Mouse (Mus musculus): ENCODE measurements around the gene Zfp14.

GRCm38 (mm10) chr7:30090092-30090969, 39.2 kb upstream of the Zfp14 start, which contains the start of the genes Gm26920 and Zfp566:
- TF ChIP-seq TCF12 (IDR thresholded peaks at IDR 0.05; ENCODE audit: low read depth, low read length) (0 out of 2 replicates have a peak, but pooled peaks have one; percentile 45), CTCF (IDR thresholded peaks at IDR 0.05 in 2 of 3, conservative IDR thresholded peaks at IDR 0.05 in 1 of 3; ENCODE audit: control insufficient read depth in 1 of 3, insufficient read depth in 1 of 3, low read depth in 2 of 3, low read length in 3 of 3, poor library complexity in 1 of 3, severe bottlenecking in 1 of 3) (no peak), ZKSCAN1 (IDR thresholded peaks at IDR 0.05; ENCODE audit: low read depth, low read length) (no peak), POLR2A (IDR thresholded peaks at IDR 0.05; ENCODE audit: control insufficient read depth in 1 of 2, insufficient read depth in 1 of 2, low read depth in 1 of 2, low read length in 2 of 2, poor library complexity in 1 of 2) (peak; percentile 58 to 80), POLR2AphosphoS5 (IDR thresholded peaks at IDR 0.05; ENCODE audit: borderline replicate concordance, low read depth, low read length) (no peak), SIN3A (IDR thresholded peaks at IDR 0.05; ENCODE audit: low read length) (peak; percentile 78), MAZ (IDR thresholded peaks at IDR 0.05; ENCODE audit: low read depth, low read length) (0 out of 2 replicates have a peak, but pooled peaks have one; percentile 57), E2F4 (IDR thresholded peaks at IDR 0.05; ENCODE audit: borderline replicate concordance, low read depth, low read length) (no peak)

Measured in MEL (cell line).